Mouse (Mus musculus): Measurements from ENCODE around the gene Crtap.

DNA sequence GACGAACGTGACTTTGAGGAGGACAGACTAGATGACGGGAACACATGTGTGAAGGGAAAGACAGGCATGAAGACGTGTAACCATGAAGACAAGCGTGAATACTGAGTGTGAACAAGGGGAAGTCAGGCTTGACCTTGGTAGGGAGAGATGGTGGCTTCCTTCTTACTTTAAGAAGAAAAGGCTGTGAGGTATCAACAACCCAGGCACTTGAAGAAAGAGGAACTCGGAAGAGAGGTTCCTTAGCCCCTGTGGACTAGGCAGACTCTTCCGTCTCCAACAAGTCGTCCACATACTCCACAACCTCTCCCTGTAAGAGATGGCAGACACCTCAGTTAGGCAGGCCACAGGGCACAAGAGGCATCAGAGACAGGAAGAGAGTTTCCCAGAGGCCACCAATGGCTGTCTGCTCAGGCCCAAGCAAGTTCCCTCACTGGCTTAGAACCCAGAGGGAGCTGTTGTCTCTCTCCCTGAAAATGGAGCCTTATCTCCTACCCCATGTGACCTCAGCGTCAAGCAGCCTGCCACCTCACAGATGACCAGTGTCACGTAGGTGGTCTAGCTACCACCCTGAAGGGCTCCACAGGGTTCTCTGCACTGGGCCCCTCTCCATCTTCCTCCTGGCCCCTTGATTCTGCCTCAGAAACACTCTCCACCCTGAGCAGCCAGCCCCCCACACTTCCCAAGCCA is 15.1 kb downstream of the Crtap start:
- no peak for TF ChIP-seq CTCF (IDR thresholded peaks at IDR 0.05; ENCODE audit: low read depth, low read length)
- no peak for TF ChIP-seq EP300 (IDR thresholded peaks at IDR 0.05; ENCODE audit: insufficient read depth, low read depth, low read length)
- TF ChIP-seq POLR2A (IDR thresholded peaks at IDR 0.05; ENCODE audit: insufficient read depth, low read length) = no peak

All from ES-Bruce4 (cell line).